Mouse (Mus musculus) left cerebral cortex, postnatal 10 days (tissue): ENCODE results near the gene Mrps21. TPM values are rescaled to one million over a fixed set of nuclear protein-coding genes. Genes with fewer than 3 reads are reported as not detected.

Source experiments
- total RNA-seq, 2 experiments: library from RNA; stranded (reverse); gene quantifications; 2 replicates each; pipeline ENCODE4 v1.2.3; 2021

Mrps21 gene
- total RNA-seq, 2 experiments from 2014 or later = 120 to 127 TPM

Other genes with a start within 250 kb of the Mrps21 start
- gene Ensa, start 246.5 kb downstream of the Mrps21 start, total RNA-seq = 100 to 1,000 TPM; 231 to 238 TPM
- gene Mcl1, start 212.7 kb downstream of the Mrps21 start, total RNA-seq = 10 to 100 TPM; 62.2 to 63.0 TPM
- 1 to 10 TPM in 1 of 2 experiments, under 1 TPM in 1; 0.73 to 1.3 TPM for gene Adamtsl4, start 183.6 kb downstream of the Mrps21 start, total RNA-seq
- gene Ecm1, start 131.9 kb downstream of the Mrps21 start, total RNA-seq = 10 to 100 TPM in 1 of 2 experiments, 1 to 10 TPM in 1; 6.6 to 12.9 TPM
- gene Tars2, start 111.3 kb downstream of the Mrps21 start, total RNA-seq = 10 to 100 TPM; 38.0 to 38.7 TPM
- 10 to 100 TPM; 56.3 to 62.3 TPM for gene Rprd2, start 52.7 kb downstream of the Mrps21 start, total RNA-seq
- 10 to 100 TPM; 24.4 to 27.8 TPM for gene Prpf3, start 15.6 kb downstream of the Mrps21 start, total RNA-seq
- 10 to 100 TPM in 1 of 2 experiments, 1 to 10 TPM in 1; 9.4 to 11.4 TPM for gene Ciart, start 10.7 kb upstream of the Mrps21 start, total RNA-seq
- 1 to 10 TPM; 8.1 to 9.1 TPM for gene BC028528, start 20.5 kb upstream of the Mrps21 start, total RNA-seq
- gene Aph1a, start 22.4 kb upstream of the Mrps21 start, total RNA-seq = 10 to 100 TPM; 88.4 to 92.6 TPM
- 1 to 10 TPM; 1.7 to 3.2 TPM for gene Car14, start 33.2 kb upstream of the Mrps21 start, total RNA-seq
- 100 to 1,000 TPM; 104 to 106 TPM for gene Anp32e, start 57.7 kb upstream of the Mrps21 start, total RNA-seq
- gene Plekho1, start 124.5 kb upstream of the Mrps21 start, total RNA-seq = 10 to 100 TPM; 56.2 to 56.3 TPM
- gene Vps45, start 186.9 kb upstream of the Mrps21 start, total RNA-seq = 10 to 100 TPM; 41.2 to 46.4 TPM
- gene Otud7b, start 233.0 kb upstream of the Mrps21 start, total RNA-seq = 10 to 100 TPM; 13.4 to 17.6 TPM